Mouse (Mus musculus) CH12.LX (cell line): ENCODE data around the gene Pdgfa. TPM values are rescaled to one million over a fixed set of nuclear protein-coding genes. Genes with fewer than 3 reads are reported as not detected.
A peak's percentile ranks its signal among the peaks of the same experiment; 100 is the strongest.

ENCODE experiments used
- DNase-seq: peaks from one replicate; pipeline ENCODE4 v3.0.0-alpha.2; 2013; ENCODE audit errors: extremely low read depth
- H3K27ac ChIP-seq: 2 replicates; pipeline ENCODE4 v1.5.1; 2012; ENCODE audit warnings: low read depth, mild to moderate bottlenecking, control low read depth, moderate library complexity; ENCODE audit not compliant: insufficient read depth
- H3K27me3 ChIP-seq: replicated peaks from 2 replicates; pipeline ENCODE3; 2012; ENCODE audit warnings: inconsistent platforms
- H3K36me3 ChIP-seq, 2 experiments: replicated peaks in 1 of 2; 2 replicates each; pipeline versions ENCODE3 to v1.6.1; 2012; ENCODE audit warnings: inconsistent platforms in 1 of 2, low read length in 1 of 2, mild to moderate bottlenecking in 1 of 2, mixed read lengths in 1 of 2, moderate library complexity in 1 of 2; ENCODE audit not compliant: control insufficient read depth in 1 of 2, insufficient read depth in 1 of 2
- H3K4me1 ChIP-seq, 2 experiments: 2 replicates each; pipeline ENCODE4 v1.6.1; 2012; ENCODE audit warnings: inconsistent platforms in 1 of 2, moderate library complexity in 1 of 2; ENCODE audit not compliant: insufficient read depth in 2 of 2, control insufficient read depth in 1 of 2
- H3K4me2 ChIP-seq: 2 replicates; pipeline ENCODE4 v1.6.1; 2012; ENCODE audit warnings: low read depth, mild to moderate bottlenecking, control low read depth; ENCODE audit not compliant: poor library complexity, insufficient read depth, severe bottlenecking
- H3K4me3 ChIP-seq, 3 experiments: fragments of 150-350 bp in 1 of 3; sonication (generic) in 1 of 3; replicated peaks in 1 of 3; 2 replicates each; pipeline versions ENCODE3 to v1.5.1; 2011 to 2012; ENCODE audit warnings: low read depth in 2 of 3, low read length in 2 of 3, mild to moderate bottlenecking in 2 of 3, moderate library complexity in 2 of 3, control low read depth in 1 of 3, improper control_type of control experiment in 1 of 3, inconsistent platforms in 1 of 3, mixed read lengths in 1 of 3; ENCODE audit not compliant: poor library complexity in 1 of 3
- H3K79me2 ChIP-seq: replicated peaks from 2 replicates; pipeline ENCODE4 v1.6.1; 2012; ENCODE audit warnings: mild to moderate bottlenecking, moderate library complexity; ENCODE audit not compliant: control insufficient read depth, poor library complexity, insufficient read depth, severe bottlenecking; ENCODE audit errors: extremely low read depth
- H3K9ac ChIP-seq: 2 replicates; pipeline ENCODE4 v1.6.1; 2012; ENCODE audit warnings: low read depth, mild to moderate bottlenecking, control low read depth, moderate library complexity; ENCODE audit not compliant: insufficient read depth
- H3K9me3 ChIP-seq: replicated peaks from 2 replicates; pipeline ENCODE3; 2012; ENCODE audit warnings: low read length, inconsistent platforms, mixed read lengths
- ELF1 ChIP-seq: IDR thresholded peaks from 2 replicates; pipeline ENCODE4 v1.6.1; 2014; ENCODE audit warnings: low read depth, mild to moderate bottlenecking, inconsistent platforms, low read length, improper control_type of control experiment
- ETS1 ChIP-seq: conservative IDR thresholded peaks from 2 replicates; pipeline ENCODE4 v1.6.1; 2012; ENCODE audit warnings: low read depth, mild to moderate bottlenecking, inconsistent platforms, low read length, improper control_type of control experiment, moderate library complexity
- JUN ChIP-seq: IDR thresholded peaks from 2 replicates; pipeline ENCODE4 v1.6.1; 2011; ENCODE audit warnings: low read depth, mild to moderate bottlenecking, low read length, improper control_type of control experiment, moderate library complexity; ENCODE audit not compliant: insufficient read depth
- MAX ChIP-seq: IDR thresholded peaks from 2 replicates; pipeline ENCODE4 v1.6.1; 2011; ENCODE audit warnings: low read length, improper control_type of control experiment
- MEF2A ChIP-seq: IDR thresholded peaks from 2 replicates; pipeline ENCODE4 v1.6.1; 2014; ENCODE audit warnings: low read depth, mild to moderate bottlenecking, inconsistent platforms, low read length, improper control_type of control experiment, borderline replicate concordance
- MXI1 ChIP-seq: IDR thresholded peaks from 2 replicates; pipeline ENCODE4 v1.6.1; 2011; ENCODE audit warnings: mild to moderate bottlenecking, low read depth, low read length, improper control_type of control experiment
- NELFE ChIP-seq: IDR thresholded peaks from 2 replicates; pipeline ENCODE4 v1.6.1; 2011; ENCODE audit warnings: low read depth, low read length, improper control_type of control experiment
- PAX5 ChIP-seq: IDR thresholded peaks from 2 replicates; pipeline ENCODE4 v1.6.1; 2012; ENCODE audit warnings: low read length, inconsistent platforms, mixed read lengths
- POLR2AphosphoS2 ChIP-seq: IDR thresholded peaks from 2 replicates; pipeline ENCODE4 v1.6.1; 2011; ENCODE audit warnings: low read depth, low read length, improper control_type of control experiment
- SMC3 ChIP-seq: IDR thresholded peaks from 2 replicates; pipeline ENCODE4 v1.6.1; 2011; ENCODE audit warnings: low read depth, low read length, improper control_type of control experiment
- TCF12 ChIP-seq: IDR thresholded peaks from 2 replicates; pipeline ENCODE4 v1.6.1; 2014; ENCODE audit warnings: low read depth, mild to moderate bottlenecking, inconsistent platforms, low read length, improper control_type of control experiment
- ZC3H11A ChIP-seq: IDR thresholded peaks from 2 replicates; pipeline ENCODE4 v1.6.1; 2012; ENCODE audit warnings: low read depth, mild to moderate bottlenecking, inconsistent platforms, low read length, improper control_type of control experiment
- dilution Hi-C: fragments of 300-500 bp; cut with MboI; formaldehyde crosslinking; loops from 2 replicates; pipeline ENCODE4 v1.14.3; 2020; ENCODE audit warnings: low sequenced_read_pairs; ENCODE audit not compliant: extremely low pct_unique_long_range_greater_than_20kb, extremely low pct_ligation_motif_present
- in situ Hi-C: fragments of 300-500 bp; cut with MboI; formaldehyde crosslinking; loops from 3 replicates; pipeline ENCODE4 v1.14.3; 2019; ENCODE audit warnings: low sequenced_read_pairs, low pct_ligation_motif_present, low pct_unique_long_range_greater_than_20kb, mixed read lengths
- polyA plus RNA-seq: library from polyadenylated mRNA; unstranded; fragments of >175 nt; gene quantifications from 2 replicates; pipeline ENCODE4 v1.2.1, GENCODE M21; 2012; ENCODE audit warnings: low read depth; ENCODE audit not compliant: insufficient read length
- total RNA-seq, 2 experiments: library from RNA; depleted of rRNA; stranded (reverse); fragments of 300-350 nt in 1 of 2; fragments of >200 nt in 1 of 2; gene quantifications; 2 replicates each; pipeline ENCODE4 v1.2.3; 2012 to 2014

The Pdgfa gene
- total and polyA plus RNA-seq, 3 experiments, result 26.5 to 30.7 (median 27.5) TPM

- TF ChIP-seq SMC3 (no peak), ETS1 (no peak), MXI1 (no peak), ZC3H11A (no peak), POLR2AphosphoS2 (no peak)
- no peak overlapping the region for H3K4me2 ChIP-seq
- H3K79me2 ChIP-seq, result no peaks in the 10 kb centered on the region
- H3K9ac ChIP-seq, result no peak overlapping the region
- peak; percentile 9 for DNase-seq
- H3K4me1 ChIP-seq, result peaks cover 0 to 16% of the 10 kb centered on the region in 2 experiments; a peak in 2 of 4 replicates
- in situ Hi-C loops, result no loop called here
- dilution Hi-C loops, result no loop called here
- H3K9me3 ChIP-seq, result no peaks in the 10 kb centered on the region
- H3K36me3 ChIP-seq, result no peaks in the 10 kb centered on the region
- no peak overlapping the region for H3K27ac ChIP-seq
- H3K27me3 ChIP-seq, result no peaks in the 10 kb centered on the region
- no peak overlapping the region for H3K4me3 ChIP-seq
Measured at GRCm38 (mm10) chr5:139024351-139025105, 27.4 kb upstream of the Pdgfa start.

- H3K4me1 ChIP-seq, result peaks cover 0 to 16% of the 10 kb centered on the region in 2 experiments; a peak in 2 of 4 replicates
- no peak for DNase-seq
- H3K27me3 ChIP-seq, result no peaks in the 10 kb centered on the region
Measured at GRCm38 (mm10) chr5:139020595-139020994, 23.4 kb upstream of the Pdgfa start.

DNA sequence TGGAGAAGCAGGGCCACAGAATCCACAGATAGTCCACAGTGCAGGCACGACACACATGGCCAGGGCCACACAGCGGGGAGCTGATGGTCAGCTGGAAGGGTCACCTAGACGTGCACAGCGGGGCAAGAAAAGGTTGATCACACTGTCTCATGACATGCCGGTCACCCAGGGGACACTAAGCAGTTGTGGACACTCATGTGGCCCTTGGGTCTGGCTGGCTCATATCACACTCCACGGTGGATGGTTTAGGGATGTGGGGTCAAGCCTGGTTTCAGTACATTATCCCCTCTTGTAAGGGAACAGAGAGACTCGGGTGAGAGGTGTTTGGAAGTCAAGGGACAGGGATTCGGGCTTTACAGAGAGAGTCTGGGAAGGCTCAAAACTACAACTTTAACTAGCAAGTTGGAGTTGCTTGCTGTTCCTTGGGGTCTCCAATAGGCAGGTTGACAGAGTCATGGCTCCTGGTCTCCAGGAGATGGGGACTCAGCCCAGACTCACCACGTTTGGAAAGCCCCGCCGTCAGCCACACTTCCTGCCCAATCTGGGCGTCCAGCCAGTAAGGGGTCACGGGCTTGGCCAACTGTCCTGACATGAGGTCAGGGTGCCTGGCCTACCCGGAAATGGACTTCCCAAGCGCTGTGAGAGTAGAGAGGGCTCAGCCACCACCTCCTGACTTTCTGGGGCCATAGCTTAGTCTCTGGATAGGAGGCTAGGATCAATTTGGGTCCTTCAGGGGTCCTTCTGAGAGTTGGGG lies 20.4 kb upstream of the Pdgfa start:
- Histone ChIP-seq H3K9ac (no peak overlapping the region), H3K4me1 (no peaks in the 10 kb centered on the region), H3K27ac (no peak overlapping the region), H3K4me3 (no peak overlapping the region), H3K79me2 (no peaks in the 10 kb centered on the region), H3K27me3 (no peaks in the 10 kb centered on the region), H3K9me3 (no peaks in the 10 kb centered on the region), H3K36me3 (no peaks in the 10 kb centered on the region), H3K4me2 (no peak overlapping the region)
- in situ Hi-C loops (no loop called here), dilution Hi-C loops (no loop called here)
- no peak for TF ChIP-seq PAX5
- 0 out of 2 replicates have a peak, but pooled peaks have one; percentile 7 for TF ChIP-seq ELF1
- TF ChIP-seq MEF2A, result no peak
- TF ChIP-seq POLR2AphosphoS2, result no peak
- TF ChIP-seq MAX, result no peak
- no peak for TF ChIP-seq TCF12
- no peak for DNase-seq

More at GRCm38 (mm10) chr5:139020595-139020994, 23.4 kb upstream of the Pdgfa start:
- Histone ChIP-seq H3K79me2 (no peaks in the 10 kb centered on the region), H3K9me3 (no peaks in the 10 kb centered on the region), H3K9ac (no peak overlapping the region), H3K4me3 (no peak overlapping the region), H3K27ac (no peak overlapping the region), H3K4me2 (no peak overlapping the region), H3K36me3 (no peaks in the 10 kb centered on the region)
- TF ChIP-seq MXI1 (no peak), JUN (no peak), NELFE (no peak)
- in situ Hi-C loops (no loop called here), dilution Hi-C loops (no loop called here)
